Mouse (Mus musculus) heart, adult 11 months (tissue): ENCODE data around the gene Sinhcaf.
A peak's percentile ranks its signal among the peaks of the same experiment; 100 is the strongest.
"Not testable (repeated sequence)": the region's sequence is repeated elsewhere in the genome, so short reads cannot be mapped to it uniquely, and the experiment has no call there.

Experiments
- DNase-seq: peaks from one replicate; pipeline ENCODE4 v3.0.0; 2022

The Sinhcaf gene

GRCm38 (mm10) chr6:148945509-148946408 lies 508 bp downstream of the Sinhcaf start:
- peak; percentile 91 for DNase-seq

GRCm38 (mm10) chr6:148944767-148945508 lies 1.3 kb downstream of the Sinhcaf start:
- peak; percentile 96 for DNase-seq

GRCm38 (mm10) chr6:148944344-148944766 lies 1.9 kb downstream of the Sinhcaf start:
- DNase-seq, result no peak

GRCm38 (mm10) chr6:148943695-148944094 lies 2.6 kb downstream of the Sinhcaf start:
- no peak for DNase-seq

GRCm38 (mm10) chr6:148942406-148942805 lies 3.9 kb downstream of the Sinhcaf start:
- no peak for DNase-seq

GRCm38 (mm10) chr6:148941880-148942279 lies 4.4 kb downstream of the Sinhcaf start:
- DNase-seq, result no peak

- not testable (repeated sequence) for DNase-seq
Observed at GRCm38 (mm10) chr6:148940383-148940782, 5.9 kb downstream of the Sinhcaf start.

GRCm38 (mm10) chr6:148937693-148938092 lies 8.6 kb downstream of the Sinhcaf start:
- DNase-seq, result no peak

GRCm38 (mm10) chr6:148934961-148935590 lies 11.2 kb downstream of the Sinhcaf start:
- no peak for DNase-seq

- no peak for DNase-seq
Observed at GRCm38 (mm10) chr6:148931281-148931680, 15.0 kb downstream of the Sinhcaf start.

- DNase-seq, result no peak
Observed at GRCm38 (mm10) chr6:148918841-148919398, 27.3 kb downstream of the Sinhcaf start.

- no peak for DNase-seq
Observed at GRCm38 (mm10) chr6:148917672-148918071, 28.6 kb downstream of the Sinhcaf start.

- no peak for DNase-seq
Observed at GRCm38 (mm10) chr6:148916817-148917216, 29.4 kb downstream of the Sinhcaf start.

- DNase-seq, result no peak
Observed at GRCm38 (mm10) chr6:148913938-148914337, 32.3 kb downstream of the Sinhcaf start.

GRCm38 (mm10) chr6:148911906-148912305 lies 34.4 kb downstream of the Sinhcaf start:
- DNase-seq, result not testable (repeated sequence)

GRCm38 (mm10) chr6:148906958-148907357 lies 39.3 kb downstream of the Sinhcaf start:
- no peak for DNase-seq

- DNase-seq, result no peak
Observed at GRCm38 (mm10) chr6:148902728-148903127, 43.5 kb downstream of the Sinhcaf start.

GRCm38 (mm10) chr6:148896507-148896851 lies 49.8 kb downstream of the Sinhcaf start:
- DNase-seq, result no peak

- DNase-seq, result peak; percentile 99
Observed at GRCm38 (mm10) chr6:148895773-148896506, 50.3 kb downstream of the Sinhcaf start, which contains the start of gene Caprin2. Gene Caprin2 (minus strand): TSS chr6:148896237.

GRCm38 (mm10) chr6:148894888-148895772 lies 51.1 kb downstream of the Sinhcaf start:
- no peak for DNase-seq

GRCm38 (mm10) chr6:148873911-148874310 lies 72.4 kb downstream of the Sinhcaf start:
- DNase-seq, result no peak
